Mouse (Mus musculus): ENCODE data around the gene Lmod1. TPM values are rescaled to one million over a fixed set of nuclear protein-coding genes. Genes with fewer than 3 reads are reported as not detected.
A peak's percentile ranks its signal among the peaks of the same experiment; 100 is the strongest.

Lmod1 gene
- total RNA-seq, 2 experiments from 2014 or later = not detected

DNA sequence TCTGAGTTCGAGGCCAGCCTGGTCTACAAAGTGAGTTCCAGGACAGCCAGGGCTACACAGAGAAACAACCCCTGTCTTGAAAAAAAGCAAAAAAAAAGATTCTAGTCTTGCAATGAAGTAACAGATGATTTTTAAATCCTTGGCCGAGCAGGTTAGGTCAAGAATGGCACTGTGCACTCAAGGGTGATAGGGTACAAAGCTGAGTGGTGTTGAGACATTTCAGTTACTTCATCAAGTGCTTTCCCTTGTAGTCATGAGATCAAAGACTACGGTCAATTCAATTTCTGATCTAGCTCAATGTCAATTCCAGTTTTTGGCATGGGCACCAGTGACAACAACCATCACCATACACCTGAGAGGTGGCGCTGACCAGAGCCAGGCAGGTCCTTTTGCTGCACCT, 84.4 kb downstream of the Lmod1 start:
- ATAC-seq (replicated peaks; ENCODE audit: poor library complexity) = no peak

DNA sequence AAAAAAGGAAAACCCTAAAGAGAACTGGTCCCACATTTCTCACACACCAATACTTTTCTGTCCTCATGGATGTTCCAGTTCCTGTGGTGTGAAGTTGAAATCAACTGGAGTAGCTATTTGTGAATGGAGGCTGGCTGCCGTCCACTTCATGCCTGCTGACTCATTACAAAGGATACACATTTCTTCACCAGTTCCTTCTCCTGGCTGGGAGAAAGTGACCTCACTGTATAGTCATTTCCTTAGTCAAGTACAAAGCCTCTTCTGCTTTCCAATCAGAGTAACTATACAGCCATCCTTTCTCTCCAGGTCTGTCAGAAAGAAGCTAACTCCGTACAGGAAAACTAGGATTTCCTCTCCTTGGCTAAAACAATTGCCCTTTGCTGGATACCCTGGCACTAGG, 86.4 kb downstream of the Lmod1 start:
- peak; percentile 79 for ATAC-seq (replicated peaks; ENCODE audit: poor library complexity)

DNA sequence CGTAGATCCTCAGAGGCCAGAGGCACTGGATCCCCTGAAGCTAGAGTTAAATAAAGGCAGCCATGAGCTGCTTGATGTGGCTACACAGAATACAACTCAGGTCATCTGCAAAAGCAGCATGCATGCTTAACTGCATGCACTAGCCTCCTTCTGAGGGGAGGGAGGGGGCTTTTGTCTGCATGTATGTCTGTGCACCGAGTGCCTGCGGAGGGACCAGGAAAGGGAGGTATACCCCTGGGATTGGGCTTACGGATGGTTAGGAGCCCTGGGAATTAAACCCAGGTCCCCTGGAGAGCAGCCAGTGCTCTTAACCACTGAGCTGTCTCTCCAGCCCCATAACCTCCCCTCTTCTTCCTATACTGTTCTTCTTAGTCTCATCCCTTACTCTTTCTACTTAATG, 87.5 kb downstream of the Lmod1 start:
- ATAC-seq (replicated peaks; ENCODE audit: poor library complexity) = no peak

DNA sequence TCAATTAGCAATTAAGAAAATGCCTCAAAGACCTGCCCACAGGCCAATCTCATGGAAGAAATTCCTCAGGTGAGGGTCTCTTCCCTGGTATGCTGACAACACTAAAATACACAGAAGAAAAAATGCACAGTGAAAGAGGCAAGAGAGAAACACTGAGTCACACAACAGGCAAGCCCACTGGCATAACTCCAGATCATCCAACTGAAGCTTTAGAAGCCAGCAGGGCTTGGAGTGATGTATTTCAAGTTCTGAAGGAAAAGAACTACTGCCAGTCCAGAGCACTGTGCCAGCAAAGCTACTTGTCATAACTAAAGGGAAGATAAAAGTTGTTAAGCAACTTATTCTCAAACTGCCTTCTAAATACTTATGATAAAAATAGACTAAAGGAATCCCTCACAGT, 89.4 kb downstream of the Lmod1 start:
- no peak for ATAC-seq (replicated peaks; ENCODE audit: poor library complexity)

Other genes with a start within 250 kb of the Lmod1 start
- gene Lgr6, start 219.5 kb upstream of the Lmod1 start, total RNA-seq (2015) = 0.05 TPM in 1 of 2 replicates, not detected in the other
- gene Lgr6, start 219.5 kb upstream of the Lmod1 start, total RNA-seq (2017) = 0.08 TPM in 1 of 2 replicates, not detected in the other
- gene Ptpn7, start 192.1 kb upstream of the Lmod1 start, total RNA-seq (2015) = 75.0 and 75.4 TPM in 2 replicates
- gene Ptpn7, start 192.1 kb upstream of the Lmod1 start, total RNA-seq (2017) = 103 and 112 TPM in 2 replicates
- 32.1 and 35.1 TPM in 2 replicates for gene Arl8a, start 178.0 kb upstream of the Lmod1 start, total RNA-seq (2015)
- 18.4 and 19.9 TPM in 2 replicates for gene Arl8a, start 178.0 kb upstream of the Lmod1 start, total RNA-seq (2017)
- gene Gpr37l1, start 157.1 kb upstream of the Lmod1 start, total RNA-seq (2015) = not detected in 2 replicates
- not detected in 2 replicates for gene Gpr37l1, start 157.1 kb upstream of the Lmod1 start, total RNA-seq (2017)
- not detected in 2 replicates for gene Elf3, start 66.2 kb upstream of the Lmod1 start, total RNA-seq (2015)
- gene Elf3, start 66.2 kb upstream of the Lmod1 start, total RNA-seq (2017) = 0.17 TPM in 1 of 2 replicates, not detected in the other
- gene Rnpep, start 40.7 kb upstream of the Lmod1 start, total RNA-seq (2015) = 79.1 and 93.5 TPM in 2 replicates
- 77.3 and 83.4 TPM in 2 replicates for gene Rnpep, start 40.7 kb upstream of the Lmod1 start, total RNA-seq (2017)
- gene Timm17a, start 11.0 kb upstream of the Lmod1 start, total RNA-seq (2015) = 81.8 and 87.0 TPM in 2 replicates
- gene Timm17a, start 11.0 kb upstream of the Lmod1 start, total RNA-seq (2017) = 36.7 and 48.2 TPM in 2 replicates
- not detected in 2 replicates for gene Shisa4, start 50.4 kb downstream of the Lmod1 start, total RNA-seq (2015)
- not detected in 2 replicates for gene Shisa4, start 50.4 kb downstream of the Lmod1 start, total RNA-seq (2017)
- 35.9 and 47.0 TPM in 2 replicates for gene Ipo9, start 105.7 kb downstream of the Lmod1 start, total RNA-seq (2015)
- 33.8 and 39.9 TPM in 2 replicates for gene Ipo9, start 105.7 kb downstream of the Lmod1 start, total RNA-seq (2017)